Comparison of ENCODE assay signal across 10 mouse cellular contexts in genomic region chr10:125787441-125788060, GRCm38 (mm10).
DNase-seq lines count a peak whose midpoint lies in the region; ATAC-seq and TF ChIP-seq lines count a peak whose summit lies in the region.
"Had no signal": no experiment of that assay in that cellular context is flagged by ENCODE, and none has a peak within 500 bp of the region (broad histone marks: within the 10 kb centered on the region; RNA-seq: fewer than 3 reads in every experiment).

No protein-coding gene starts in this region.

- peak overlapping the region; percentile 68 for H3K27ac ChIP-seq in kidney, postnatal 0 days
- H3K27ac ChIP-seq in forebrain, embryonic 10.5 days: peak overlapping the region; percentile 87
- H3K27ac ChIP-seq in limb, embryonic 11.5 days (replicated peaks; ENCODE audit: low read depth, low read length): peak overlapping the region; percentile 75
- H3K27ac ChIP-seq in neural tube, embryonic 14.5 days (ENCODE audit: low read depth, low read length): no peak overlapping the region

- peak overlapping the region; percentile 24 for H3K4me3 ChIP-seq in kidney, postnatal 0 days (replicated peaks; ENCODE audit: low read depth, low read length)
- peak overlapping the region; percentile 44 for H3K4me3 ChIP-seq in forebrain, embryonic 10.5 days
- H3K4me3 ChIP-seq in limb, embryonic 11.5 days (ENCODE audit: low read depth, low read length): no peak overlapping the region
- peak overlapping the region; percentile 19; the same call in 1 of the 2 replicates for H3K4me3 ChIP-seq in neural tube, embryonic 14.5 days (ENCODE audit: low read depth, low read length)

- H3K36me3 ChIP-seq in kidney, postnatal 0 days (ENCODE audit: insufficient read depth, low read length): no peaks in the 10 kb centered on the region
- no peaks in the 10 kb centered on the region for H3K36me3 ChIP-seq in forebrain, embryonic 10.5 days (replicated peaks)
- H3K36me3 ChIP-seq in limb, embryonic 11.5 days (ENCODE audit: control insufficient read depth, insufficient read depth, low read length): no peaks in the 10 kb centered on the region
- no peaks in the 10 kb centered on the region for H3K36me3 ChIP-seq in neural tube, embryonic 14.5 days (ENCODE audit: control insufficient read depth, insufficient read depth, low read length)
- H3K36me3 ChIP-seq: G1E had no signal

- TF ChIP-seq CTCF in kidney, postnatal 0 days (IDR thresholded peaks at IDR 0.05; ENCODE audit: low read depth): no peak

- peak overlapping the region; percentile 42; the same call in 1 of the 2 replicates for H3K9ac ChIP-seq in kidney, postnatal 0 days (ENCODE audit: low read depth, low read length)
- peak overlapping the region; percentile 23; the same call in 1 of the 2 replicates for H3K9ac ChIP-seq in limb, embryonic 11.5 days (ENCODE audit: low read length)
- no peak overlapping the region for H3K9ac ChIP-seq in neural tube, embryonic 14.5 days (replicated peaks; ENCODE audit: low read depth, low read length)

- H3K27me3 ChIP-seq in kidney, postnatal 0 days (ENCODE audit: insufficient read depth, low read length): no peaks in the 10 kb centered on the region
- H3K27me3 ChIP-seq in forebrain, embryonic 10.5 days (ENCODE audit: poor library complexity, severe bottlenecking): no peaks in the 10 kb centered on the region
- no peaks in the 10 kb centered on the region for H3K27me3 ChIP-seq in limb, embryonic 11.5 days (ENCODE audit: control insufficient read depth, insufficient read depth, low read length)
- no peaks in the 10 kb centered on the region for H3K27me3 ChIP-seq in neural tube, embryonic 14.5 days (ENCODE audit: control insufficient read depth, insufficient read depth, low read length)

- H3K9me3 ChIP-seq in kidney, postnatal 0 days (replicated peaks; ENCODE audit: low read length): no peaks in the 10 kb centered on the region
- peaks cover 6% of the 10 kb centered on the region; the same call in 1 of the 2 replicates for H3K9me3 ChIP-seq in forebrain, embryonic 10.5 days
- no peaks in the 10 kb centered on the region for H3K9me3 ChIP-seq in limb, embryonic 11.5 days (ENCODE audit: control insufficient read depth, low read length)
- H3K9me3 ChIP-seq in neural tube, embryonic 14.5 days (ENCODE audit: control insufficient read depth, low read length): no peaks in the 10 kb centered on the region

- 0 out of 2 replicates have a peak, but pooled peaks cover 5% of the 10 kb centered on the region for H3K4me1 ChIP-seq in kidney, postnatal 0 days (replicated peaks; ENCODE audit: insufficient read depth, low read length)
- H3K4me1 ChIP-seq in forebrain, embryonic 10.5 days: peaks cover 45% of the 10 kb centered on the region
- H3K4me1 ChIP-seq in limb, embryonic 11.5 days (ENCODE audit: control insufficient read depth, insufficient read depth, low read length): peaks cover 21% of the 10 kb centered on the region
- peaks cover 20% of the 10 kb centered on the region for H3K4me1 ChIP-seq in neural tube, embryonic 14.5 days (ENCODE audit: control insufficient read depth, insufficient read depth, low read length)

- 24% methylated on average over 19 of the region's 19 CpGs for WGBS in kidney, postnatal 0 days
- 45% methylated on average over 19 of the region's 19 CpGs for WGBS in forebrain, embryonic 10.5 days
- WGBS in limb, embryonic 11.5 days: 37% methylated on average over 19 of the region's 19 CpGs
- 42% methylated on average over 19 of the region's 19 CpGs for WGBS in neural tube, embryonic 14.5 days

- ATAC-seq in kidney, postnatal 0 days (replicated peaks; ENCODE audit: low FRiP score, low read depth): no peak
- ATAC-seq in limb, embryonic 11.5 days (ENCODE audit: insufficient number of reproducible peaks, low FRiP score, low TSS enrichment, low read depth): no peak; the same call in 1 of the 2 replicates
- ATAC-seq in neural tube, embryonic 14.5 days (ENCODE audit: low read depth): no peak

- H3K4me2 ChIP-seq in kidney, postnatal 0 days (ENCODE audit: low read length): peak overlapping the region; percentile 76
- peak overlapping the region; percentile 35 for H3K4me2 ChIP-seq in limb, embryonic 11.5 days (ENCODE audit: low read depth, severe bottlenecking)
- H3K4me2 ChIP-seq in neural tube, embryonic 14.5 days (ENCODE audit: low read depth, low read length): peak overlapping the region; percentile 56

- DNase-seq in kidney, postnatal 0 days (ENCODE audit: low spot score): peak; percentile 48
- no peak for DNase-seq in kidney, adult 9 months
- DNase-seq in forebrain, embryonic 10.5 days (ENCODE audit: extremely low spot score, low spot score): no peak
- no peak for DNase-seq in limb, embryonic 11.5 days (ENCODE audit: low spot score)
- DNase-seq in adrenal gland, adult 8-10 months: no peak
- DNase-seq in right cerebral cortex, postnatal 36 days (ENCODE audit: low spot score in 2 of 2): no peak
- DNase-seq in frontal cortex, postnatal 14 days (ENCODE audit: low spot score in 2 of 2): no peak
- DNase-seq: kidney, adult 11 months had no signal
